Mouse (Mus musculus): ENCODE results near the gene Shroom3. TPM values are rescaled to one million over a fixed set of nuclear protein-coding genes. Genes with fewer than 3 reads are reported as not detected.

The Shroom3 gene
- total and polyA plus RNA-seq, 3 experiments = 0.04 to 0.11 TPM; not detected in 1

DNA sequence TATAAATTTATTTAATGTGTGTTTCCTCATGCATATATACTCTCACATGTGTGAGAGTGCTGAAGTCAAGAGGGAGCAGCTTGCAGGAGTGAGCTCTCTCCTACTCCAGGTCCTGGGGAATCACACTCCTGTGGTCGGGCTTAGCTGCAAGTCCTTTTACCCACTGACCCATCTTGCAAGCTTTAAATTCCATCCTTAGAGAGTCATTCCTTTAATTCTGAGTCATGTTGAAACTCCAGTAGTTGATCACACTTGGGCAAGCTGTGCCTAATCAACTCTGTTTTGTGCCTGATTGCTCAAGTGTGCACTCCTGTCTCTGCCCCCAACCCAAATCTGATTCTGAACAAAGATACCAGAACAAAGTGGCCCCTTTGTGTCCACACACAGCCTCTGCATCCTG, 301.5 kb downstream of the Shroom3 start:
- no peak for DNase-seq (ENCODE audit: extremely low read depth)
- in situ Hi-C loops (cut with MboI; ENCODE audit: low pct_ligation_motif_present, low pct_unique_long_range_greater_than_20kb, low sequenced_read_pairs) = no loop called here

DNA sequence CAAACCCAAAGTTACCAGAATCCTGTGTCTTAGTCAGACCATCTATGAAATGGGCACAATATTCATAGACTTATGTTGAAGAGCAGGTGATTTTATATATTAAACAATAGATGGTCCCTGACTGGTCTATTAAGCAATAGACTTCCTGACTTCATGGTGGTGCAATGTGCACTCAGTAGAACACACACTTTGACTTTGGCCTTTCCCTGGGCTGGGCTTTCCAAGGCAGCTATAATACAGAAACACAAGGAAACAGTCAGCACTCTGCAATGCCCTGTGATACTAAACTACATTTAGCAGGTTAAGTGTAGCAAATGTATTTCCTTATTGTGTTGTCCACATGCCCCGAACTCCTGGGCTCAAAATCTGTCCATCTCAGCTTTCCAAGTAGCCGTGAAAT, 302.2 kb downstream of the Shroom3 start:
- no peak overlapping the region for H3K9ac ChIP-seq (ENCODE audit: insufficient read depth, low read depth)
- dilution Hi-C loops (cut with MboI; ENCODE audit: extremely low pct_ligation_motif_present, extremely low pct_unique_long_range_greater_than_20kb, low sequenced_read_pairs) = no loop called here
- no peak for DNase-seq (ENCODE audit: extremely low read depth)
- TF ChIP-seq RCOR1 (conservative IDR thresholded peaks at IDR 0.05; ENCODE audit: low read depth, low read length) = no peak
- TF ChIP-seq TBP (conservative IDR thresholded peaks at IDR 0.05; ENCODE audit: low read depth, low read length) = no peak
- TF ChIP-seq IRF4 (IDR thresholded peaks at IDR 0.05; ENCODE audit: low read depth, low read length) = no peak
- TF ChIP-seq E2F4 (IDR thresholded peaks at IDR 0.05; ENCODE audit: insufficient replicate concordance, low read depth, low read length) = no peak
- TF ChIP-seq SMC3 (IDR thresholded peaks at IDR 0.05; ENCODE audit: low read depth, low read length) = no peak
- TF ChIP-seq JUN (IDR thresholded peaks at IDR 0.05; ENCODE audit: insufficient read depth, low read depth, low read length) = no peak
- TF ChIP-seq SIN3A (IDR thresholded peaks at IDR 0.05; ENCODE audit: low read length) = no peak
- no peak for TF ChIP-seq POLR2A (IDR thresholded peaks at IDR 0.05; ENCODE audit: low read depth, low read length)
- no peak for TF ChIP-seq ELF1 (IDR thresholded peaks at IDR 0.05; ENCODE audit: low read depth, low read length)
- TF ChIP-seq USF2 (conservative IDR thresholded peaks at IDR 0.05; ENCODE audit: low read depth, low read length) = no peak
- TF ChIP-seq ZC3H11A (IDR thresholded peaks at IDR 0.05; ENCODE audit: low read depth, low read length) = no peak
- TF ChIP-seq CHD1 (IDR thresholded peaks at IDR 0.05; ENCODE audit: low read depth, low read length) = no peak
- TF ChIP-seq MYC (IDR thresholded peaks at IDR 0.05; ENCODE audit: low read depth, low read length) = no peak
- TF ChIP-seq KAT2A (IDR thresholded peaks at IDR 0.05; ENCODE audit: insufficient replicate concordance, low read length) = no peak
- TF ChIP-seq BHLHE40 (IDR thresholded peaks at IDR 0.05; ENCODE audit: low read depth, low read length) = no peak
- TF ChIP-seq ETS1 (conservative IDR thresholded peaks at IDR 0.05; ENCODE audit: low read depth, low read length) = no peak
- no peak for TF ChIP-seq PAX5 (IDR thresholded peaks at IDR 0.05; ENCODE audit: low read length)
- in situ Hi-C loops (cut with MboI; ENCODE audit: low pct_ligation_motif_present, low pct_unique_long_range_greater_than_20kb, low sequenced_read_pairs) = no loop called here
- H3K9me3 ChIP-seq (replicated peaks; ENCODE audit: low read length) = peaks cover 2% of the 10 kb centered on the region
- no peak overlapping the region for H3K27ac ChIP-seq (ENCODE audit: insufficient read depth, low read depth)
- H3K4me2 ChIP-seq (ENCODE audit: insufficient read depth, low read depth, poor library complexity, severe bottlenecking) = no peak overlapping the region
- H3K79me2 ChIP-seq (replicated peaks; ENCODE audit: control insufficient read depth, extremely low read depth, insufficient read depth, poor library complexity, severe bottlenecking) = no peaks in the 10 kb centered on the region
- no peaks in the 10 kb centered on the region for H3K4me1 ChIP-seq (ENCODE audit: control insufficient read depth in 1 of 2, insufficient read depth in 2 of 2)
- no peak overlapping the region for H3K4me3 ChIP-seq (replicated peaks in 1 of 3; ENCODE audit: low read depth in 2 of 3, low read length in 2 of 3, poor library complexity in 1 of 3)
- H3K36me3 ChIP-seq (replicated peaks in 1 of 2; ENCODE audit: control insufficient read depth in 1 of 2, insufficient read depth in 1 of 2, low read length in 1 of 2) = no peaks in the 10 kb centered on the region
- H3K27me3 ChIP-seq (replicated peaks) = no peaks in the 10 kb centered on the region

More for the DNA sequence above, 301.5 kb downstream of the Shroom3 start:
- dilution Hi-C loops (cut with MboI; ENCODE audit: extremely low pct_ligation_motif_present, extremely low pct_unique_long_range_greater_than_20kb, low sequenced_read_pairs) = no loop called here
- no peak overlapping the region for H3K9ac ChIP-seq (ENCODE audit: insufficient read depth, low read depth)
- H3K4me3 ChIP-seq (replicated peaks in 1 of 3; ENCODE audit: low read depth in 2 of 3, low read length in 2 of 3, poor library complexity in 1 of 3) = no peak overlapping the region
- TF ChIP-seq UBTF (IDR thresholded peaks at IDR 0.05; ENCODE audit: low read depth, low read length) (no peak), KAT2A (IDR thresholded peaks at IDR 0.05; ENCODE audit: insufficient replicate concordance, low read length) (no peak)
- no peak overlapping the region for H3K4me2 ChIP-seq (ENCODE audit: insufficient read depth, low read depth, poor library complexity, severe bottlenecking)
- H3K27me3 ChIP-seq (replicated peaks) = peaks cover 2% of the 10 kb centered on the region
- H3K36me3 ChIP-seq (replicated peaks in 1 of 2; ENCODE audit: control insufficient read depth in 1 of 2, insufficient read depth in 1 of 2, low read length in 1 of 2) = no peaks in the 10 kb centered on the region
- no peaks in the 10 kb centered on the region for H3K79me2 ChIP-seq (replicated peaks; ENCODE audit: control insufficient read depth, extremely low read depth, insufficient read depth, poor library complexity, severe bottlenecking)
- H3K4me1 ChIP-seq (ENCODE audit: control insufficient read depth in 1 of 2, insufficient read depth in 2 of 2) = no peaks in the 10 kb centered on the region
- H3K9me3 ChIP-seq (replicated peaks; ENCODE audit: low read length) = peaks cover 2% of the 10 kb centered on the region
- no peak overlapping the region for H3K27ac ChIP-seq (ENCODE audit: insufficient read depth, low read depth)
